Mouse (Mus musculus) forelimb bud, embryonic 11.5 days (tissue): Measurements from ENCODE around the gene Cep350.

Source experiments
- DNase-seq: peaks from one replicate; pipeline ENCODE4 v3.0.0-alpha.2; 2012; ENCODE audit warnings: low read depth, low spot score

The Cep350 gene

GRCm38 (mm10) chr1:155809706-155810442 is 163.2 kb downstream of the Cep350 start:
- no peak for DNase-seq

GRCm38 (mm10) chr1:155808261-155808660 is 164.8 kb downstream of the Cep350 start:
- DNase-seq = no peak

GRCm38 (mm10) chr1:155805607-155806006 is 167.4 kb downstream of the Cep350 start:
- no peak for DNase-seq

- peak; percentile 12 for DNase-seq
These were observed 171.8 kb downstream of the Cep350 start for GRCm38 (mm10) chr1:155801014-155801991.

- DNase-seq = no peak
These were observed 175.1 kb downstream of the Cep350 start for GRCm38 (mm10) chr1:155798000-155798399.

- DNase-seq = no peak
These were observed 175.6 kb downstream of the Cep350 start for GRCm38 (mm10) chr1:155797425-155797824.

GRCm38 (mm10) chr1:155796757-155797405 is 176.2 kb downstream of the Cep350 start:
- DNase-seq = no peak

GRCm38 (mm10) chr1:155795791-155796233 is 177.2 kb downstream of the Cep350 start:
- no peak for DNase-seq
